Mouse (Mus musculus) heart, adult 18-20 months (tissue): ENCODE data around the gene Gm21972. TPM values are rescaled to one million over a fixed set of nuclear protein-coding genes. Genes with fewer than 3 reads are reported as not detected.

Experiments used
- DNase-seq, 2 experiments: peaks; one replicate each; pipeline ENCODE4 v3.0.0; 2021 to 2022; ENCODE audit warnings: mixed read lengths in 1 of 2
- total RNA-seq, 2 experiments: library from RNA; stranded (reverse); gene quantifications; 2 replicates each; pipeline ENCODE4 v1.2.3; 2021

Gm21972 gene
- total RNA-seq, 2 experiments from 2014 or later: 2.0 TPM; not detected in 1

DNA sequence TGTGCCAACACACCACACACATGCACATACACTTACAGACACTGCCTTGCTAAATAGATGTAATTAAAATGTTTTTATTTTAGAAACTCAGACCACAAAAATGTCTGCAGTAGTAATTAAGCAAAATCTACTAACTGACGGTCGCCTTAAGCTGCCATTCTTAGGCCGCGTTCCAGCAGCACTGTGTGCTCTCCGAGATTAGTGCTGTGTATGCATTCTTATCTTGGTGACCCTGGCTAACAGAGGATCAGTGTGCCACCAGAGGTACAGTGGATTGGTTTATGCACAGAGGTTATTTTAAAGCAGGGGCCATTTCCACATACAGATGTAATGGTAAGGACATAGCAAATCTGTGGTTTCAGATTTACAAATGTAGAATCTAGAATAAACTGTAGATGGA is 27.6 kb downstream of the Gm21972 start:
- DNase-seq: no peak

DNA sequence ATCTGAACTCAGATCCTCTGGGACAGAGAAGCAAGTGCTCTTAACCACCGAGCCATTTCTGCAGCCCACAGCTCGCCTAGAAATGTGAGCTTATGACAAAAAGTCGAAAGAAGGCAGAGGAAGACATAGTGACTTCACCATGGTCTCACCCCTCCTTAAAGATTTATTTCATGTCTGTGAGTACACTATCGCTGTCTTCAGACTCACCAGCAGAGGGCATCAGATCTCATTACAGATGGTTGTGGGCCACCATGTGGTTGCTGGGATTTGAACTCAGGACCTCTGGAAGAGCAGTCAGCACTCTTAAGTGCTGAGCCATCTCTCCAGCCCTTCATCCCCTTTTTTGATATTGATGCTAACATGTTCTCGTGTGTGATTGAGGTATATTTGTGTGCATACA is 41.2 kb downstream of the Gm21972 start:
- DNase-seq: no peak

DNA sequence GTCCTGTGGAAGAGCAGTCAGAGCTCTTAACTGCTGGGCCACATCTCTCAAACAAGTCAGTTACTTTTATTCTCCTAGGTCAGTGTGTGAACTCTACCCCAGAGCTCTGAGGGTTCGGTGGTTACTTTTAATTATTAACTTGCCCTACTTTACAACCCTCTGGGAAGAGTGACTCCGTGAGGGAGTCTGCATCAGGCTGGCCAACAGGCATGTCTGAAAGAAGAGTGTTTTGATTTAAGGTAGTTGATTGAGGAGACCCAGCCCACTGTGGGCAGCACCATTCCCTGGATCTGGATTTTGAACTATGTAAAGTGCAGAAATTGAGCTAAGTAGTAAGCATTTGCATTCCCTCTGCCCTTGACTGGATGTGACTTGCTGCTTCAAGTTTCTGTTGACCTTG is 42.6 kb downstream of the Gm21972 start:
- DNase-seq: no peak

DNA sequence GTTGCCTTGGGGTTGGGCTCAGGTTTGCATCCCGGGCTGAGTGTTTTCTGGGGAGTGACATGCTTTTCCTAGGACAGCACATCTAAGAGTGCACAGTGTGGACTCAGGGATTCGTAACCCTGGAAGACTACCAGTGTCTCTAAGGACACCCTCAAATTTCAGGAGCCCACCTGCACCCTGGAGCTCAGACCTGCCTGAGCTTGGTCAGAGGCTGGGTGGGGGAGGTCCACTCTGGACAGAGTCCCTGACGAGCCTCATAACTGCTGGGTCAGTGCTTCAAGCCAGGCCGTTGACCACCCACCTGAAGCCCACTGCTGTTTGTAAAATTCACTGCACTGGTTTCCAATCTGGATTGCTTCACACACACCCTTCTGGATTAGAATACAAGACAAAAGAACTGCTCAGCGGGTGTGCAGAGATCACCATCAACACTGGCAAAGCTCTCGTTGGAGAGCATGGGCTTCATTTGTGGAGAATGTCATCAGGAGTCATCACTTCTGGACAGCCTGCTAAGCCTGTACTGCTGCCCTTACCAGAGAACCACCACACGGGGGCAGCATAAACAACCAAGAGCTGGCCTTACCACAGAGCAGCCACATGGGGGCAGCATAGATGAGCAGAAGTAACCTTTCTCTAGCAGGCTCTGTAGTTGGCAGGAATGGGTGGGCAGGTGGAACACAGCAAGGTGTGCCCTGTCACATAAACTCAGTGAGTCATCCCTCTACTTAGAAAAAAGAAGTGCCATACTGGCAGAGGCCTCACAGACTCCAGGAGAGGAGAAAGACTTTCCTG is 45.2 kb downstream of the Gm21972 start:
- DNase-seq: peak; percentile 69 to 85

DNA sequence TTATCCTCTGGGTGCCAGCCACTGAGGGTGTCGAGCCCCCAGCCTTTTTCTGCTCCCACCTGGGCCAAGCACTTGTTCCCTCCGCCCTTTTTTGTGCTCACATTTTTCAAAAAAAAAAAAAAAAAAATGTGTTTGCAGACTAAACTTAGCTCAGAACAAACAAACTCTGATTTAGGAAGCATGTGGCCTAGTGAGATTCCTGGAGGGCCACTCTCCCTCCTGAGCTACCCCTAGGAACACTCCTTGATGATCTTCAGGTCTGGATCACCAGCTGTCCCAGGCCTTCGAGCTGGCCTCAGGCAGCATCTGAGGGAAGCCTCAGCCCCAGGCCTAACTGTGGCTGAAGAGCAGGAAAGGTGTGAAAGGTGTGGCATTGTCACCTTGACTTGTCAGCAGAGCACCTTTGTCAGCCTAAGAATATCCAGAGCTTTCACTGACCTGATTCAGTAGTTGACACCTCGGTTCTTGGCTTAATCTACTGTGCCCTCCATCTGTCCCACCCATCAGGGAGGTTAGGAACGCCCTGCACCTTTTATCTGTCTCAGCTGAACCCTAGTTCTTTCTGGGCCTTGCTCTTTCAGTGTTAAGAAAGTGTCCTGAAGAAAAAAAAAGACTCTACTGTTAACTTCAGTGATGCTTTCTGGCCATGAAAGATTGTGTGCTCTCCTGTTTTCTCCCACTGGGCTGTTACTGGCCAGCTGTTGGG is 48.7 kb downstream of the Gm21972 start:
- DNase-seq: no peak

DNA sequence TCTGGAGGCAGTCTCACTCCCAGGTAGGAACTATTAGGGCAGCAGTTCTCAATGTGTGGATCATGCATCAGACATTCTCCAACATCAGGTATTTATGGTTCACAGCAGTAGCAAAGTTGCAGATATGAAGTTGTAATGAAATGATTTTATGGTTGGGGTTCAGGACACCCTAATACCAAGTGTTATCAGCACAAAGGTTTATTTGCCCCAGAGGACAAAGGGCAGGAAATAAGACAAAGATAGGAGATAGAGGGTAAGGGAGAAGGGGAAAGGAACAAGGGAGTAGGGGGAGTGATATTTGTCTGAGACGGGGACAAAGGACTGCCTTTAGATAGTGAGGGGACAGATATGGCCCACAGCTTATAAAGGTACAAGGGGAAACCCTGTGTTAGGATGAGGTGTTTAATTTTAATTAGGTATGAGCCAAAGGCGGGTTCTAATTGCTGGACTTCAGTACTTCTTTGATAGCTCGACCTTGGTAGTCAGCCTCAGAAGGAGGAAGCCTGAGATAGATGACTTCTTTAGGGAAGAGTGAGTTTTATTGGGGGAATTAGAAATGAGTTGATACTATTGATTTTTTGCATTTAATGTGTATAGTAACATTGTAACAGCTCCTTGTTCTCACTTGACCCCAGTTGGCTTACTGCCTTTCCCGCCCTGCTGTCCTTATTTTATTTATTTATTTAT is 50.3 kb downstream of the Gm21972 start:
- DNase-seq: no peak

DNA sequence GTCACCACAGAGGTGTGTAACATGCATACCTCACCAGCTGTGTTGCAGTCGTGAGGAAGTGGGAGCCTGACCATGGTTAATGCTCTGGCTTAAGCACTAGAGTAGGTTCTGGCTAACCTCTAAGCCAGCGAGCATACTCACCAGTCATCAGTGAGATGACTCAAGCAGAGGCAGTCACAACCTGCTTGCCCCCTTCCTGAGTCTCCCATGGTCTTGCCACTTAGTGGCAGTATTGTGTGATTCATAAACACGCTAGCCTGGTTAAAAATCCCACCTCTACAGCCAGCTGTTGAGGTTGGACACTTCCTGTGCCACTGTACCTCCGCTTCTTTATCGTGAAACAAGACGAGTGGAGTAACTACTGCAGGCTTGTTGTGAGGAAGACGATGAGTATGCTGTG is 53.3 kb downstream of the Gm21972 start:
- no peak for DNase-seq

DNA sequence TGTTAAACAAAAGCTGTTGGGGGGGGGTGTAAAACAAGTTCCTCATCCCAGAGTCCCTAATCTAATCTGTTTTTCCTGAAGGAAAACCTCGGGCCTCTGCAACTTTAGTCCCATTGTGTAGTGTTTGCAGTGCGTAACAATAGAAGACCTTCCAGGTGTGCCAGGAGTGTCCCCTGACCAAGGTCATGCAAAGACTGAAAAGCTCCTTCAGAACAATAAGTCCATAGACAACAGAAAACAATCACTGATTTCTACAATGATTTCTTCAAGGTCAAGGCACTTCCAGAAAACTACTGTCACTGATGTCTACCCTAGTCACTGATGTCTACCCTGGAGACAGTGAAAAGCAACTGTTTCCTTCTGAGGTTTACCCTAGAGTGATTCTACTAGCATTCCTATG is 54.4 kb downstream of the Gm21972 start:
- DNase-seq: no peak

DNA sequence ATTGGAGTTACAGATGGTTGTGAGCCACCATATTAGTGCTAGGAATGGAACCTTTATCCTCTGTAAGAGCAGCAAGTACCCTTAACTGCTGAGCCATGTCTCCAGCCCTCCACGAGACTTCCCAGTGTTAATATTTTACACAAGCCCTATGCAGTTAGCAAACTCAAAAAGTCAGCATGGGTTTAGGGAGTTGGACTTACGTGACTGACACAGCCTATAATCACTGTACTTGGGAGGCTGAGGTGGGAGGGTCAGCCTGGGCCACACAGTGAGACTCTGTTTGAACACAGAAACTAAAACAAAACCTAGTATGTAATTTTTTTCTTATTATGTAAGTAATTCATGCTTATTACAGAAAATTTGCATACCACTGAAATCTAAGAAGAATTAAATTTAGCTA is 54.8 kb downstream of the Gm21972 start:
- no peak for DNase-seq

DNA sequence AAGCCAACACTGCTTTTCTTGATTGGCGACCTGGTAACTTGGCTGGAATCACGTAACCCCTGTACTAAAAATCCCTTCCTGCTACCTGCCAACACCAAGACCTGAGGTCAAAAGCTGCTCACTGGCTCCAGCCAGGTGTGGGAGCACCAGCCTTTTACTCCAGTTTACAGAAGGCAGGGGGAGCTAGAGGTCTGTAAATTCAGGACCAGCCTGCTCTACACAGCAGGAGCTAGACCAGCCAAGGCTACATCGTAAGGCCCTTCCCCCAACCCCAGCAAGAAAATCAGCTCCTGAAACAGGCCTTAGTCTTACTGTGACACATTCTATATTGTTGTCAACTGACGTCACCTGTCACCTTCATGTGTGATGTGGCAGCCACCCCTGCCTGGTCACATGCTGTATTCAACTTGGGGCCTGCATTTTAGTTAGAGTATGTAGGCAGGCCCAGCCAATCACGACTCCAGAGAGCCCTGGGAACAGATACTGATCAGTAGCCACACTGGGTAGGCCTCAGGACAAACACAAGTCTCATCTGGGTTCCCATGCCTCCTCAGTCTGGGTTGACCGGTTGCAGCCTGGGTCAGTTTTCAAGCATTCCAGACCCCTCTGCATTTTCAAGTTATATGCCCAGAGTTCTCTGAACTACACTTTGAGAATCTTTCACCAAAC is 55.7 kb downstream of the Gm21972 start:
- DNase-seq: no peak

DNA sequence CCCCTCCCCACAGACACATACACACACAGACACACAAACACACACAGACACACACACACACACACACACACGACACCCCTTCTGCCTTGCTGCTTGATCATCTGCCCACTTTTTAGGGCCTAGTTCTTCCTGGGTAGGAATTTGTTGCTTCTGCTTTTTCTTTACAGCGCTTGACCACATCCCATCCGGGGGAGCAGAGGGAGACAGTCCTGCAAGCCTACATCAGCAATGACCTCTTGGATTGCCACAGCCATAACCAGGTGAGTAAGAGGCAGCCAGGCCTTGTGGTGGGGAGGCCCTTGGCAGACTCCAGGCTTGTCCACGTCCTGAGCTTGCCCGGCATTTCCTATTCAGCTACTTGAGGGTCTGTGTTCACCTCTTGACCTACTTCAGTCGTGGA is 57.4 kb downstream of the Gm21972 start:
- DNase-seq: no peak

DNA sequence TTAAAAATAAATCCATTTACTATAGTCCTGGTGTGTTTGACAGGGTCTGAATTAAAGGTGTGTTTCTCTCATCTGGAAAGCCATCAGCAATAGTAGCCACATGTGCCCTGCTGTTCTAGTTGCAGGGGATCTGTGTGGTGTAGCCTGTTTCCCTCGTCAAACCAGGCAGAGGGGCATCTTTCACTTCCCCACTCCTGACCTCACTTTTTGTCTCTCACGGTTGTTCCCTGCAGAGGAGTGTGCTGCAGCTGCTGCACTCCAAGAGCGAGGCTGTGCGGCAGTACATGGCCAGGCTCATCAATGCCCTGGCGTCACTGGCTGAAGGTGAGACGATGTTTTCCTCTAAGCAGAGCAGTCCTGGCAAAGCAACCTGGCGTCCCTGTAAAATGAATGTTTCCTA is 60.6 kb downstream of the Gm21972 start:
- no peak for DNase-seq

DNA sequence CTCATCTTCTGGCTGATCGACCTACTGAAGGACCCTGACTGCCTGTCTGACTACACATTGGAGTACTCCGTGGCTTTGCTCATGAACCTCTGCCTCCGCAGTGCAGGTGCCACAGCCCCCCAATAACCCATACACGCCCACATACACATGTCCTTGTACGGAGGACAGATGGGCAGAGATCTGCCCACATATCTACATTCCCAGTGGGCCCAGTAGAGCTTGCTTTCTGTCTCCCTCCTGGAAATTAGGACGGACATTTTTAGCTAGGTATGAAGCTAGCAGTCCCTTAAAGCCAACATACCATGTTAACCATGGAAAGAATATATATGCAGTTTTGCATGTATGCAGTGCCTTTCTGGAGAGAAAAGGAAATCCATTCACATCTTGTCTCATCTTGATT is 64.8 kb downstream of the Gm21972 start:
- DNase-seq: no peak

DNA sequence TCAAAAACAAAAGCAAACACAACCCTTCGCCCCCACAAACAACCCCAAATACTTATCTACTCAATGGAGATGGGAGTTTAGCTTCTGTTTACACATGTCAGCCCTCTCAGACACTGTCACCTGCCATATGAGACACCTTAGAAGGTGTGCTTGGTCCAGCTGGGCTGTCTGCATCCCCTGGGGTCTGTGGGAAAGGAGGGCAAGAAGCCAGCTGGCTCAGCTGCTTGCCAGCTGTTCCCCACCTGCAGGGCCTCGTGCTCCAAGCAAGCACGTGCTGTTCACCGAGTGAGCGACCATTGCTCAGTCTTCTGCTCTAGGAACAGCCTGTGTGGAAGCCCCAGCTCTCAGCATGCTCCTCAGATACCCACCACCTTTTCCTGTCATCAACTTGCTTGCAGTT is 65.6 kb downstream of the Gm21972 start:
- no peak for DNase-seq

DNA sequence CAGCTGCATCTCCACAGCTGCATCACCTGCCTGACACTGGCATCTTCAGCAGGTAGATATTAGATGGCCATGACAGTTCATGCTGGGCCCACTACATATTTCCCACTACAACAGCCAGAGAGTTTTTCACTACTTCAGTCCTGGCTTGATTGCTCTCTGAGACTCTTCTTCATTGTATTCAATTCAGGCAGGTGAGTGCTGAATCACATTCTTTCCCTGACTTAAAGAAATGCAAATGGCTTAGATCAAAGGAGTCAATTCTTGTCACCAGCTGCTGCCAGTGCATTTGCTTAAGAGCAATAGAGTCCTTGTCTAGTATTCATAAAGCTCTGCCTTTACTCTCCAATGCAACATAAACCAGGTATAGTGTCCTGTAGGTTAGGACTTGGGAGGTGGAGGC is 67.9 kb downstream of the Gm21972 start:
- no peak for DNase-seq

DNA sequence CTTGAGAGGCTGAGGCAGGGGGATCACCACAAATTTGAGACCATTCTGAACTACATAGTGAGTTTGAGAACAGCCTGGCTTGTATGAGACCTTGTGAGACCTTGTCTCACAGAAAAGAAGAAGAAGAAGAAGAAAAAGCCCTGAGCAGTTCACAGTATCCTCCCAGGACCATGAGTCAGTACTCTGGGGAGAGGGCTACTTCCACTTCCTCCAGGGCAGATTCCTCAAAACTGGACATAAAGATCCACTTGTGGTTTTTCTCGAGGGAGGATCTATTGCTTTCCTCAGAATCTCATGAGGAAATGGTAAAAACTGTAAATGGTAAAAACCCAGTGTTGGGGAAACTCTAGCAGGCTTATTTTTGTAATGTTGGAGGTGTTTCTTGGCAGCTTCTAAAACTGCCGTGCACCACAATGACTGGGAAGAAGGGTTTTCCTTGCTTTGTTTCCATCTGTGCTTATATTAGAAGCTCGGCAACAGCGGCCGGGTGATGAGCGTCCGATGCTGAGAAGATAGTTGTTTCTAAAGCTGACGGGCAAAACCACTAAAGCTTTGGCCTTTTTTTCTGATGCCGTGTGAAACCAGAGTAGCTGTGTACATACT is 69.3 kb downstream of the Gm21972 start:
- no peak for DNase-seq

DNA sequence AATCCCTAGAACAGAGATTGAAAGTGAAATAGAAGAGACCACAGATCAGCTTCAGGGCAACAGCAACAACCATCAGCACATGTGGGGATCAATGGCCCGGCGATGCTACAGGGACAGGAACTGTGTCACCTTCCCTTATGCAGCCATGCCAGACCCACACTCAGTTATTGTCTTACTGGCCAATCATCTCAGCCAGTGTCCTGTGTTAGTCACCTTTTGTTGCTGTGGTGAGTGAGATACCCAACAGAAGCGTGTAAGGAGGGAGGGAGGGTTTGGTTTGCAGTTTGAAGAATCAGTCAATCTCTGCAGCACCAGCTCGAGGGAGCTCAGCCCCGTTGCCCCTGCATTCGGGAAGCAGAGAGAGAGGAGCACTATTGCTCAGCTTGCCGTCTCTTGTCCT is 77.2 kb downstream of the Gm21972 start:
- DNase-seq: no peak

DNA sequence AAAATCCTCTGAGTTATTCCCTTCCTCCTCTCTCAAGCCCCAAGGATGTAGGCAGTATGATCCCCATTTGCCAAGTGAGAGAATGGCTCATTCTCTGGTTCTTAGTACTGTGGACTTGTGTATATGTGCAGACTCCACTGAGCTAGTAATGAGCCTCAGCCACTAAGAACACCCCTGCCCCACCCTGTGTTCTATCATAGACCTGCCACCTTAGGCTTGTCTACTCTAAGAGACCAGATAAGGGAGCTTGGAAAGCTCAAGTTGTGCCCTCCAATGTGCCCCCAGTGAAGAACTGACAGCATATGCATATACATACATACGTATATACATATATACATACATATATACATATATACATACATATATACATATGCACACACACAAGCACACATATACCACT is 78.1 kb downstream of the Gm21972 start:
- no peak for DNase-seq
